Mouse (Mus musculus): Measurements from ENCODE around the gene Tedc1.

Gene Tedc1

GRCm38 (mm10) chr12:113138901-113139864, 17.0 kb upstream of the Tedc1 start:
- DNase-seq (ENCODE audit: low spot score in 2 of 2), result no peak

- peak; percentile 85 to 88 for DNase-seq (ENCODE audit: low spot score in 2 of 2)
Observed at GRCm38 (mm10) chr12:113139908-113140615, 16.2 kb upstream of the Tedc1 start, which contains the start of gene Crip2. Crip2 (plus strand) TSS chr12:113140236.

- no peak for DNase-seq (ENCODE audit: low spot score in 2 of 2)
Observed at GRCm38 (mm10) chr12:113140616-113141411, 15.4 kb upstream of the Tedc1 start.

- no peak for DNase-seq (ENCODE audit: low spot score in 2 of 2)
Observed at GRCm38 (mm10) chr12:113141531-113141973, 14.7 kb upstream of the Tedc1 start.

- DNase-seq (ENCODE audit: low spot score in 2 of 2), result peak; percentile 67 to 75
Observed at GRCm38 (mm10) chr12:113142021-113142975, 13.9 kb upstream of the Tedc1 start.

- DNase-seq (ENCODE audit: low spot score in 2 of 2), result no peak
Observed at GRCm38 (mm10) chr12:113143164-113143563, 13.1 kb upstream of the Tedc1 start.

- no peak for DNase-seq (ENCODE audit: low spot score in 2 of 2)
Observed at GRCm38 (mm10) chr12:113144001-113144756, 12.0 kb upstream of the Tedc1 start.

- no peak for DNase-seq (ENCODE audit: low spot score in 2 of 2)
Observed at GRCm38 (mm10) chr12:113144886-113145285, 11.3 kb upstream of the Tedc1 start.

GRCm38 (mm10) chr12:113145591-113145990, 10.6 kb upstream of the Tedc1 start:
- no peak for DNase-seq (ENCODE audit: low spot score in 2 of 2)

GRCm38 (mm10) chr12:113146112-113147057, 9.8 kb upstream of the Tedc1 start, which contains the start of gene Crip1:
Crip1 (plus strand) TSS chr12:113146316.
- DNase-seq (ENCODE audit: low spot score in 2 of 2), result peak; percentile 71 to 85

- no peak for DNase-seq (ENCODE audit: low spot score in 2 of 2)
Observed at GRCm38 (mm10) chr12:113147481-113147880, 8.7 kb upstream of the Tedc1 start.

GRCm38 (mm10) chr12:113148381-113149035, 7.7 kb upstream of the Tedc1 start:
- peak in 1 of 2 experiments; percentile 49 for DNase-seq (ENCODE audit: low spot score in 2 of 2)

GRCm38 (mm10) chr12:113149341-113149740, 6.9 kb upstream of the Tedc1 start:
- no peak for DNase-seq (ENCODE audit: low spot score in 2 of 2)

GRCm38 (mm10) chr12:113149896-113150295, 6.3 kb upstream of the Tedc1 start:
- no peak for DNase-seq (ENCODE audit: low spot score in 2 of 2)

GRCm38 (mm10) chr12:113150591-113150990, 5.6 kb upstream of the Tedc1 start:
- DNase-seq (ENCODE audit: low spot score in 2 of 2), result no peak

- DNase-seq (ENCODE audit: low spot score in 2 of 2), result no peak
Observed at GRCm38 (mm10) chr12:113151046-113151445, 5.2 kb upstream of the Tedc1 start.

- DNase-seq (ENCODE audit: low spot score in 2 of 2), result peak in 1 of 2 experiments; percentile 51
Observed at GRCm38 (mm10) chr12:113151661-113152271, 4.5 kb upstream of the Tedc1 start.

- DNase-seq (ENCODE audit: low spot score in 2 of 2), result no peak
Observed at GRCm38 (mm10) chr12:113152272-113152661, 4.0 kb upstream of the Tedc1 start.
